Mouse (Mus musculus) leukemia stem cell, adult 10-12 weeks (primary cell): ENCODE data around the gene Vmn2r81. TPM values are rescaled to one million over a fixed set of nuclear protein-coding genes. Genes with fewer than 3 reads are reported as not detected.

Experiments used
- polyA plus RNA-seq: library from polyadenylated mRNA; stranded (reverse); fragments of >175 nt; gene quantifications from 2 replicates; pipeline ENCODE4 v1.2.3, GENCODE M21; 2012; ENCODE audit warnings: low replicate concordance

Gene Vmn2r81
- polyA plus RNA-seq: not detected in 2 replicates

GRCm38 (mm10) chr10:79247392-79247791, at the start of gene Vmn2r81:
TSS of gene Vmn2r81 (plus strand) at chr10:79247692.

Other genes starting within 250 kb of the Vmn2r81 start
- not detected in 2 replicates for gene Olfr1351, start 235.2 kb upstream of the Vmn2r81 start, polyA plus RNA-seq
- gene Olfr57, start 219.0 kb upstream of the Vmn2r81 start, polyA plus RNA-seq: not detected in 2 replicates
- gene 2610008E11Rik, start 150.1 kb upstream of the Vmn2r81 start, polyA plus RNA-seq: 0.71 and 1.3 TPM in 2 replicates
- not detected in 2 replicates for gene Vmn2r80, start 98.9 kb upstream of the Vmn2r81 start, polyA plus RNA-seq
- not detected in 2 replicates for gene Vmn2r82, start 108.8 kb downstream of the Vmn2r81 start, polyA plus RNA-seq
- gene Vmn2r83, start 221.0 kb downstream of the Vmn2r81 start, polyA plus RNA-seq: not detected in 2 replicates